14 mouse cellular contexts compared by ENCODE assay signal in the genomic region with DNA sequence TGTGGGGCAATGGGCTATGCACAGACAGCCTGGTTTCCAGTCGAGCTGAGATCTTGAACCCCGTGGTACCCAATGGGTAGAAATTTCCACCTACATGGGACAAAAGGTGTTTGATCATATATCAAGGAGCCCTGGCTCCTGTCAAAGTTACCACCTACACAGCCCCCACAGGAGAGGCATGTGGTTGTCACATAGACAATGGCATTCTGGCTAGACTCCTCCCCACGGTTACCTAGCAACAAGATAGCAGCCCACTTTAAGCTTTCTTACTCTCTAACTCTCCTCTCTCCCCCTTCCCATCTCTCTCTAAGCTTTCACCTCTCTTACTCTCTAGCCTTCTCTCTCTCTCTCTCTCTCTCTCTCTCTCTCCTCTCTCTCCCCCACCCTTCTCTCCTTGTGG. TPM values are rescaled to one million over a fixed set of nuclear protein-coding genes. Genes with fewer than 3 reads are reported as not detected.
A peak's percentile ranks its signal among the peaks of the same experiment; 100 is the strongest.
DNase-seq lines count a peak whose midpoint lies in the region; ATAC-seq lines count a peak whose summit lies in the region.
"Had no signal": no experiment of that assay in that cellular context is flagged by ENCODE, and none has a peak within 500 bp of the region (broad histone marks: within the 10 kb centered on the region; RNA-seq: fewer than 3 reads in every experiment).

No protein-coding gene starts in this region.

- 25% methylated on average over 3 of the region's 3 CpGs for WGBS in heart, embryonic 13.5 days
- 41% methylated on average over 3 of the region's 3 CpGs for WGBS in lung, embryonic 15.5 days

- no peaks in the 10 kb centered on the region for H3K9me3 ChIP-seq in heart, embryonic 13.5 days
- no peaks in the 10 kb centered on the region for H3K9me3 ChIP-seq in lung, embryonic 15.5 days
- H3K9me3 ChIP-seq: embryonic facial prominence, embryonic 10.5 days; liver, embryonic 13.5 days; neural tube, embryonic 15.5 days had no signal

- H3K36me3 ChIP-seq in heart, embryonic 13.5 days = peaks cover 14% of the 10 kb centered on the region
- H3K36me3 ChIP-seq in lung, embryonic 15.5 days = 0 out of 2 replicates have a peak, but pooled peaks cover 5% of the 10 kb centered on the region

- peaks cover 20% of the 10 kb centered on the region for H3K4me1 ChIP-seq in heart, embryonic 13.5 days
- H3K4me1 ChIP-seq in lung, embryonic 15.5 days = no peaks in the 10 kb centered on the region
- H3K4me1 ChIP-seq: neural tube, embryonic 15.5 days had no signal

- H3K4me3 ChIP-seq in heart, embryonic 13.5 days = no peak overlapping the region
- H3K4me3 ChIP-seq in lung, embryonic 15.5 days = no peak overlapping the region
- H3K4me3 ChIP-seq: embryonic facial prominence, embryonic 10.5 days; liver, embryonic 13.5 days; neural tube, embryonic 15.5 days had no signal

- H3K9ac ChIP-seq in heart, embryonic 13.5 days = no peak overlapping the region; the same call in 1 of the 2 replicates
- H3K9ac ChIP-seq in lung, embryonic 15.5 days = no peak overlapping the region
- H3K9ac ChIP-seq: liver, embryonic 13.5 days; neural tube, embryonic 15.5 days had no signal

- DNase-seq in heart, postnatal 14 days = no peak
- no peak for DNase-seq in lung, postnatal 36 days
- peak; percentile 48 for DNase-seq in ZHBTc4 (ENCODE audit: low read depth, low spot score)
- peak; percentile 40 for DNase-seq in embryo, embryonic 10.5 days (ENCODE audit: low spot score)
- no peak for DNase-seq in ovary, adult 18-20 months (ENCODE audit: low spot score)
- DNase-seq: cerebellum, adult 8-10 months; kidney, postnatal 10 days; liver, embryonic 13.5 days; lung, postnatal 4 days had no signal

- no peak; the same call in 1 of the 2 replicates for ATAC-seq in heart, embryonic 13.5 days (ENCODE audit: extremely low read depth, insufficient number of reproducible peaks, low FRiP score, low TSS enrichment)
- ATAC-seq in lung, embryonic 15.5 days (ENCODE audit: borderline replicate concordance, extremely low read depth, low FRiP score, low TSS enrichment) = peak; percentile 39; the same call in 1 of the 2 replicates
- ATAC-seq: intestine, embryonic 16.5 days had no signal

- intact Hi-C loops in heart, postnatal 14 days (cut with DNase I) = no loop called here

- peak overlapping the region; percentile 25 for H3K4me2 ChIP-seq in heart, embryonic 13.5 days
- no peak overlapping the region for H3K4me2 ChIP-seq in lung, embryonic 15.5 days
- H3K4me2 ChIP-seq: liver, embryonic 13.5 days; neural tube, embryonic 15.5 days had no signal

- no peaks in the 10 kb centered on the region for H3K27me3 ChIP-seq in heart, embryonic 13.5 days (replicated peaks)
- H3K27me3 ChIP-seq in lung, embryonic 15.5 days = no peaks in the 10 kb centered on the region
- H3K27me3 ChIP-seq: liver, embryonic 13.5 days; neural tube, embryonic 15.5 days had no signal

- H3K27ac ChIP-seq in heart, embryonic 13.5 days (replicated peaks) = peak overlapping the region; percentile 44; the same call in 1 of the 2 replicates
- H3K27ac ChIP-seq in lung, embryonic 15.5 days = no peak overlapping the region
- H3K27ac ChIP-seq: embryonic facial prominence, embryonic 10.5 days; liver, embryonic 13.5 days; neural tube, embryonic 15.5 days had no signal

RNA-seq across cellular contexts. Expression of gene Mylk3, which starts 19.3 kb away (rescaled TPM):
- polyA plus RNA-seq in heart, embryonic 13.5 days (2015; fragmentation: Nextera tagmentation; extraction: Ambion mirVana) = 197 and 216 TPM in 2 replicates
- total RNA-seq in heart, postnatal 14 days (2021) = 100 to 1,000 TPM; 332 to 359 TPM
- polyA plus RNA-seq in lung, embryonic 15.5 days (2015; fragmentation: Nextera tagmentation; extraction: Ambion mirVana) = 4.6 and 7.3 TPM in 2 replicates

RNA-seq across cellular contexts. Expression of gene 4921524J17Rik, which starts 27.2 kb away (rescaled TPM):
- polyA plus RNA-seq in heart, embryonic 13.5 days (2015; fragmentation: Nextera tagmentation; extraction: Ambion mirVana) = 52.9 and 62.3 TPM in 2 replicates
- 10 to 100 TPM; 20.7 to 23.2 TPM for total RNA-seq in heart, postnatal 14 days (2021)
- polyA plus RNA-seq in lung, embryonic 15.5 days (2015; fragmentation: Nextera tagmentation; extraction: Ambion mirVana) = 36.3 and 42.5 TPM in 2 replicates

Comparison
In these comparisons a context has a peak if more than half of its experiments do, and no peak if none do; other contexts are left out.
1. DNase-seq: peak in ZHBTc4 (single experiment) and embryo, embryonic 10.5 days (single experiment); none in heart, postnatal 14 days (0 of 2), lung, postnatal 36 days (single experiment) and ovary, adult 18-20 months (single experiment).
2. RNA of gene Mylk3, which starts 19.3 kb away (polyA plus RNA-seq): 197 to 216 TPM in heart, embryonic 13.5 days; 4.6 to 7.3 TPM in lung, embryonic 15.5 days; every median in the first group is over 10 times any median in the second.